9 mouse cellular contexts compared by ENCODE assay signal in the genomic region with DNA sequence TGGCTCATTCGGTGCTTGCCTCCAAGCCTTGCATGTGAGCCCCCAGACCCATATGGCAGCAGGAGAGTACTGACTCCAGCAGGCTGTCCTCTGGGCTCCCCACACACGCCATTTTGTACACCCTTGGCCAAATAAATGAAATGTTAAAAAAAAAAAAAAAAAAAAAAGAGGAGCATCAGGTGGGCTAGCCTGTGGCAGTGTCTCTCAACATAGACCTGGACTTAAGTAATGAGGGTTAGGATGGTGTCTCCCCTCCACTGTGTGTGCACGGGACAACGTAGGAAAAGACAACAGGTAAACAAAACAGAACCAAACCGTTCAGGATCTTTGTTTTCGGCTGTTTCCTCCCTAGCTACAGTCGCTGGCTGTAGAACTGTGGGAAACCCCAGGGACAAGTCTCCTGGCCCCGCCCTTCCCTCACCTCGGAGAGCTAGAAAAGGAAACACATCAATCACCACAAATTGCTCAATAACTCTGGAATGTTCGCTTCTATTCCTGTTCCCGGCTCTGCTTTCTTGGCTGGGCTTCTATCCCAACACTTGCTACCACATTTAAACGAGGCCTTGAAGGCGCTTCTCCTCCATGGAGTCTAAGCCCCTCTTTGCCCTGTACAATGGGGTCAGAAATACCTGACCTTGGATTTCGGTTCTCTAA. TPM values are rescaled to one million over a fixed set of nuclear protein-coding genes. Genes with fewer than 3 reads are reported as not detected.
DNase-seq lines count a peak whose midpoint lies in the region; ATAC-seq and TF ChIP-seq lines count a peak whose summit lies in the region.
"Had no signal": no experiment of that assay in that cellular context is flagged by ENCODE, and none has a peak within 500 bp of the region (broad histone marks: within the 10 kb centered on the region; RNA-seq: fewer than 3 reads in every experiment).

No protein-coding gene starts in this region.

- H3K4me1 ChIP-seq in forebrain, embryonic 15.5 days = peaks cover 17% of the 10 kb centered on the region
- peaks cover 31% of the 10 kb centered on the region for H3K4me1 ChIP-seq in hindbrain, embryonic 13.5 days (replicated peaks)
- H3K4me1 ChIP-seq in liver, adult 2 months (ENCODE audit: control insufficient read depth, insufficient read depth, low read length) = peaks cover 40% of the 10 kb centered on the region

- TF ChIP-seq POLR2A in liver, adult 2 months (IDR thresholded peaks at IDR 0.05; ENCODE audit: extremely low read depth, insufficient read depth, low read length) = no peak
- TF ChIP-seq POLR2A in myocyte (IDR thresholded peaks at IDR 0.05; ENCODE audit: insufficient read length, low read depth) = no peak

- H3K9ac ChIP-seq in forebrain, embryonic 15.5 days (replicated peaks) = no peak overlapping the region
- H3K9ac ChIP-seq in hindbrain, embryonic 13.5 days = no peak overlapping the region
- peak overlapping the region; percentile 38 for H3K9ac ChIP-seq in liver, adult 2 months (ENCODE audit: low read depth, low read length)

- H3K4me2 ChIP-seq in forebrain, embryonic 15.5 days (replicated peaks) = peak overlapping the region; percentile 32
- peak overlapping the region; percentile 38 for H3K4me2 ChIP-seq in hindbrain, embryonic 13.5 days
- H3K4me2 ChIP-seq in myocyte (ENCODE audit: low read depth) = peak overlapping the region; percentile 99

- 65% methylated on average over 14 of the region's 14 CpGs for WGBS in forebrain, embryonic 15.5 days
- 59% methylated on average over 14 of the region's 14 CpGs for WGBS in hindbrain, embryonic 13.5 days
- WGBS in liver, adult 2 months = 8% methylated on average over 14 of the region's 14 CpGs

- H3K27ac ChIP-seq in forebrain, embryonic 15.5 days (replicated peaks) = 0 out of 2 replicates have a peak overlapping the region, but pooled peaks have one; percentile 9
- peak overlapping the region; percentile 71 for H3K27ac ChIP-seq in hindbrain, embryonic 13.5 days
- peak overlapping the region; percentile 67 for H3K27ac ChIP-seq in liver, adult 2 months (replicated peaks; ENCODE audit: insufficient read depth, low read depth, low read length)

- TF ChIP-seq CTCF in liver, adult 2 months (IDR thresholded peaks at IDR 0.05; ENCODE audit: low read depth, low read length) = no peak

- no peaks in the 10 kb centered on the region for H3K79me2 ChIP-seq in liver, adult 2 months (ENCODE audit: control insufficient read depth, insufficient read depth, low read length)
- H3K79me2 ChIP-seq in myocyte (ENCODE audit: control insufficient read depth, insufficient read depth) = no peaks in the 10 kb centered on the region

- ATAC-seq in forebrain, embryonic 15.5 days (replicated peaks) = no peak
- ATAC-seq in hindbrain, embryonic 13.5 days (ENCODE audit: low FRiP score) = peak; percentile 16; the same call in 1 of the 2 replicates

- no peak overlapping the region for H3ac ChIP-seq in myocyte (ENCODE audit: control insufficient read depth, insufficient read length)

- no peaks in the 10 kb centered on the region for H3K27me3 ChIP-seq in forebrain, embryonic 15.5 days
- H3K27me3 ChIP-seq in hindbrain, embryonic 13.5 days = peaks cover 1% of the 10 kb centered on the region; the same call in 1 of the 2 replicates
- H3K27me3 ChIP-seq in liver, adult 2 months (ENCODE audit: control insufficient read depth, insufficient read depth, low read length) = no peaks in the 10 kb centered on the region
- no peaks in the 10 kb centered on the region for H3K27me3 ChIP-seq in myocyte (ENCODE audit: control insufficient read depth, insufficient read depth, insufficient read length)

- H3K36me3 ChIP-seq in forebrain, embryonic 15.5 days = no peaks in the 10 kb centered on the region
- no peaks in the 10 kb centered on the region for H3K36me3 ChIP-seq in hindbrain, embryonic 13.5 days
- H3K36me3 ChIP-seq in liver, adult 2 months (ENCODE audit: control insufficient read depth, insufficient read depth, low read length) = no peaks in the 10 kb centered on the region
- H3K36me3 ChIP-seq in myocyte (ENCODE audit: control insufficient read depth, insufficient read depth) = peaks cover 4% of the 10 kb centered on the region

- DNase-seq in CD4-positive, CD25-positive, alpha-beta regulatory T cell, adult 2 months (ENCODE audit: low read depth, low spot score) = peak; percentile 65
- DNase-seq in adrenal gland, adult (ENCODE audit: inconsistent age in 2 of 2, low spot score in 1 of 2) = peak; percentile 88 to 95
- DNase-seq in liver, adult 2 months (ENCODE audit: extremely low read depth, low read depth, low spot score) = peak; percentile 93
- no peak for DNase-seq in frontal cortex, postnatal 10 days (ENCODE audit: low spot score in 2 of 2)
- no peak for DNase-seq in retina, embryonic 14.5 days (ENCODE audit: low spot score)

- H3K4me3 ChIP-seq in forebrain, embryonic 15.5 days = peak overlapping the region; percentile 5; the same call in 1 of the 2 replicates
- H3K4me3 ChIP-seq in hindbrain, embryonic 13.5 days = peak overlapping the region; percentile 1; the same call in 1 of the 2 replicates
- no peak overlapping the region for H3K4me3 ChIP-seq in liver, adult 2 months (ENCODE audit: insufficient read depth, low read depth, low read length)
- H3K4me3 ChIP-seq in myocyte = peak overlapping the region; percentile 23

- no peaks in the 10 kb centered on the region for H3K9me3 ChIP-seq in forebrain, embryonic 15.5 days
- no peaks in the 10 kb centered on the region for H3K9me3 ChIP-seq in hindbrain, embryonic 13.5 days

TF ChIP-seq in myocyte, 11 proteins besides CTCF, POLR2A, EP300 and RAD21:
- TF ChIP-seq MYOD1 (IDR thresholded peaks at IDR 0.05; ENCODE audit: control insufficient read depth in 1 of 3, insufficient read length in 2 of 3, low read depth in 2 of 3) (no peak), POLR2AphosphoS2 (IDR thresholded peaks at IDR 0.05; ENCODE audit: insufficient read length, low read depth) (no peak), USF1 (IDR thresholded peaks at IDR 0.05; ENCODE audit: low read depth) (no peak), CEBPB (IDR thresholded peaks at IDR 0.05; ENCODE audit: insufficient read depth, poor library complexity, severe bottlenecking) (peak; percentile 94), MYOG (IDR thresholded peaks at IDR 0.05; ENCODE audit: control insufficient read depth in 1 of 3, insufficient read depth in 1 of 3, insufficient read length in 2 of 3, low read depth in 2 of 3) (no peak), TCF12 (IDR thresholded peaks at IDR 0.05; ENCODE audit: insufficient read depth, poor library complexity, severe bottlenecking) (no peak), TCF3 (IDR thresholded peaks at IDR 0.05; ENCODE audit: insufficient read length, low read depth) (no peak)

RNA-seq across cellular contexts. Expression of gene Gm16253, which starts 0.7 kb away (rescaled TPM):
- polyA plus RNA-seq in forebrain, embryonic 15.5 days (2015; fragmentation: Nextera tagmentation; extraction: Ambion mirVana) = 0.92 and 2.0 TPM in 2 replicates
- 1.2 and 1.6 TPM in 2 replicates for polyA plus RNA-seq in hindbrain, embryonic 13.5 days (2015; fragmentation: Nextera tagmentation; extraction: Ambion mirVana)
- not detected in 2 replicates for total RNA-seq in liver, adult 2 months (2014; rRNA removed)
- not detected in 2 replicates for polyA plus RNA-seq in liver, adult 2 months (2012; rRNA removed)
- 0.25 TPM for polyA plus RNA-seq in myocyte (2012; fragmentation: generic; extraction: Trizol)
- polyA plus RNA-seq: embryonic facial prominence, embryonic 11.5 days had no signal

RNA-seq across cellular contexts. Expression of gene Polr3gl, which starts 17.8 kb away (rescaled TPM):
- 42.4 and 45.3 TPM in 2 replicates for polyA plus RNA-seq in forebrain, embryonic 15.5 days (2015; fragmentation: Nextera tagmentation; extraction: Ambion mirVana)
- polyA plus RNA-seq in hindbrain, embryonic 13.5 days (2015; fragmentation: Nextera tagmentation; extraction: Ambion mirVana) = 38.3 and 39.3 TPM in 2 replicates
- 5.7 and 8.2 TPM in 2 replicates for total RNA-seq in liver, adult 2 months (2014; rRNA removed)
- polyA plus RNA-seq in liver, adult 2 months (2012; rRNA removed) = 7.0 and 7.7 TPM in 2 replicates
- 22.7 TPM for polyA plus RNA-seq in myocyte (2012; fragmentation: generic; extraction: Trizol)

RNA-seq across cellular contexts. Expression of gene Txnip, which starts 18.4 kb away (rescaled TPM):
- polyA plus RNA-seq in forebrain, embryonic 15.5 days (2015; fragmentation: Nextera tagmentation; extraction: Ambion mirVana) = 68.4 and 69.3 TPM in 2 replicates
- 60.5 and 67.6 TPM in 2 replicates for polyA plus RNA-seq in hindbrain, embryonic 13.5 days (2015; fragmentation: Nextera tagmentation; extraction: Ambion mirVana)
- 153 and 159 TPM in 2 replicates for total RNA-seq in liver, adult 2 months (2014; rRNA removed)
- 51.0 and 74.3 TPM in 2 replicates for polyA plus RNA-seq in liver, adult 2 months (2012; rRNA removed)
- polyA plus RNA-seq in myocyte (2012; fragmentation: generic; extraction: Trizol) = 42.6 TPM

RNA-seq across cellular contexts. Expression of gene Ankrd34a, which starts 20.3 kb away (rescaled TPM):
- polyA plus RNA-seq in forebrain, embryonic 15.5 days (2015; fragmentation: Nextera tagmentation; extraction: Ambion mirVana) = 12.5 and 13.4 TPM in 2 replicates
- 9.7 and 10.5 TPM in 2 replicates for polyA plus RNA-seq in hindbrain, embryonic 13.5 days (2015; fragmentation: Nextera tagmentation; extraction: Ambion mirVana)
- 0.07 TPM in 1 of 2 replicates, not detected in the other for total RNA-seq in liver, adult 2 months (2014; rRNA removed)
- 0.05 and 0.07 TPM in 2 replicates for polyA plus RNA-seq in liver, adult 2 months (2012; rRNA removed)
- 2.5 TPM for polyA plus RNA-seq in myocyte (2012; fragmentation: generic; extraction: Trizol)

RNA-seq across cellular contexts. Expression of gene Lix1l, which starts 24.8 kb away (rescaled TPM):
- polyA plus RNA-seq in forebrain, embryonic 15.5 days (2015; fragmentation: Nextera tagmentation; extraction: Ambion mirVana) = 5.0 and 6.4 TPM in 2 replicates
- polyA plus RNA-seq in hindbrain, embryonic 13.5 days (2015; fragmentation: Nextera tagmentation; extraction: Ambion mirVana) = 6.8 and 7.3 TPM in 2 replicates
- total RNA-seq in liver, adult 2 months (2014; rRNA removed) = 3.0 and 3.1 TPM in 2 replicates
- 2.5 and 3.3 TPM in 2 replicates for polyA plus RNA-seq in liver, adult 2 months (2012; rRNA removed)
- polyA plus RNA-seq in myocyte (2012; fragmentation: generic; extraction: Trizol) = 30.2 TPM

Comparison
In these comparisons a context has a peak if more than half of its experiments do, and no peak if none do; other contexts are left out.
1. DNase-seq: peak in CD4-positive, CD25-positive, alpha-beta regulatory T cell, adult 2 months (single experiment), adrenal gland, adult (2 of 2) and liver, adult 2 months (single experiment); none in frontal cortex, postnatal 10 days (0 of 2) and retina, embryonic 14.5 days (single experiment).
2. H3K27ac ChIP-seq: peak in every context shown above with its lines; median percentile 71 in hindbrain, embryonic 13.5 days; 67 in liver, adult 2 months; 9 in forebrain, embryonic 15.5 days.
3. H3K4me2 ChIP-seq: peak in every context shown above with its lines; median percentile 99 in myocyte; 38 in hindbrain, embryonic 13.5 days; 32 in forebrain, embryonic 15.5 days.